Mouse (Mus musculus): ENCODE measurements around the gene Spic.

Gene Spic

GRCm38 (mm10) chr10:88645448-88645847, 39.4 kb downstream of the Spic start:
- no peak for DNase-seq (ENCODE audit: inconsistent ontology term)

GRCm38 (mm10) chr10:88631330-88631953, 53.4 kb downstream of the Spic start:
- no peak for DNase-seq (ENCODE audit: inconsistent ontology term)

GRCm38 (mm10) chr10:88630663-88631329, 54.0 kb downstream of the Spic start:
- DNase-seq (ENCODE audit: inconsistent ontology term): no peak

GRCm38 (mm10) chr10:88627052-88627451, 57.8 kb downstream of the Spic start:
- DNase-seq (ENCODE audit: inconsistent ontology term): no peak

- no peak for DNase-seq (ENCODE audit: inconsistent ontology term)
These were observed 58.6 kb downstream of the Spic start for GRCm38 (mm10) chr10:88626176-88626575.
